Mouse (Mus musculus): ENCODE measurements around the gene Scfd2.

The Scfd2 gene

GRCm38 (mm10) chr5:74278428-74278827, 253.1 kb downstream of the Scfd2 start:
- DNase-seq (ENCODE audit: low read depth, low spot score) = no peak

GRCm38 (mm10) chr5:74277712-74278111, 253.8 kb downstream of the Scfd2 start:
- DNase-seq (ENCODE audit: low read depth, low spot score) = peak; percentile 74

GRCm38 (mm10) chr5:74277216-74277615, 254.3 kb downstream of the Scfd2 start:
- DNase-seq (ENCODE audit: low read depth, low spot score) = no peak

GRCm38 (mm10) chr5:74273313-74273712, 258.2 kb downstream of the Scfd2 start:
- no peak for DNase-seq (ENCODE audit: low read depth, low spot score)

- DNase-seq (ENCODE audit: low read depth, low spot score) = no peak
Observed at GRCm38 (mm10) chr5:74267736-74268369, 263.7 kb downstream of the Scfd2 start.

- DNase-seq (ENCODE audit: low read depth, low spot score) = no peak
Observed at GRCm38 (mm10) chr5:74267196-74267595, 264.4 kb downstream of the Scfd2 start.

GRCm38 (mm10) chr5:74266476-74266819, 265.1 kb downstream of the Scfd2 start:
- DNase-seq (ENCODE audit: low read depth, low spot score) = no peak

GRCm38 (mm10) chr5:74265601-74266475, 265.7 kb downstream of the Scfd2 start:
- no peak for DNase-seq (ENCODE audit: low read depth, low spot score)

GRCm38 (mm10) chr5:74265151-74265550, 266.4 kb downstream of the Scfd2 start:
- no peak for DNase-seq (ENCODE audit: low read depth, low spot score)

GRCm38 (mm10) chr5:74264541-74264940, 267.0 kb downstream of the Scfd2 start:
- DNase-seq (ENCODE audit: low read depth, low spot score) = no peak

GRCm38 (mm10) chr5:74261016-74261415, 270.5 kb downstream of the Scfd2 start:
- DNase-seq (ENCODE audit: low read depth, low spot score) = peak; percentile 60

GRCm38 (mm10) chr5:74260378-74260809, 271.2 kb downstream of the Scfd2 start:
- peak; percentile 82 for DNase-seq (ENCODE audit: low read depth, low spot score)

GRCm38 (mm10) chr5:74256705-74257104, 274.9 kb downstream of the Scfd2 start:
- no peak for DNase-seq (ENCODE audit: low read depth, low spot score)

GRCm38 (mm10) chr5:74254996-74255395, 276.6 kb downstream of the Scfd2 start:
- DNase-seq (ENCODE audit: low read depth, low spot score) = no peak

GRCm38 (mm10) chr5:74253724-74254328, 277.7 kb downstream of the Scfd2 start:
- DNase-seq (ENCODE audit: low read depth, low spot score) = no peak

- DNase-seq (ENCODE audit: low read depth, low spot score) = no peak
Observed at GRCm38 (mm10) chr5:74252672-74253286, 278.8 kb downstream of the Scfd2 start.

GRCm38 (mm10) chr5:74250947-74251346, 280.6 kb downstream of the Scfd2 start:
- no peak for DNase-seq (ENCODE audit: low read depth, low spot score)

GRCm38 (mm10) chr5:74250308-74250707, 281.3 kb downstream of the Scfd2 start:
- DNase-seq (ENCODE audit: low read depth, low spot score) = no peak

GRCm38 (mm10) chr5:74249794-74250193, 281.8 kb downstream of the Scfd2 start:
- DNase-seq (ENCODE audit: low read depth, low spot score) = no peak

GRCm38 (mm10) chr5:74246971-74247370, 284.6 kb downstream of the Scfd2 start:
- no peak for DNase-seq (ENCODE audit: low read depth, low spot score)

GRCm38 (mm10) chr5:74246453-74246852, 285.1 kb downstream of the Scfd2 start:
- no peak for DNase-seq (ENCODE audit: low read depth, low spot score)

- DNase-seq (ENCODE audit: low read depth, low spot score) = no peak
Observed at GRCm38 (mm10) chr5:74245641-74246145, 285.9 kb downstream of the Scfd2 start.
